Mouse (Mus musculus) thymus, adult 2 months (tissue): Measurements from ENCODE around the gene Pate2. TPM values are rescaled to one million over a fixed set of nuclear protein-coding genes. Genes with fewer than 3 reads are reported as not detected.
A peak's percentile ranks its signal among the peaks of the same experiment; 100 is the strongest.

Experiments used
- DNase-seq: peaks from one replicate; pipeline ENCODE4 v3.0.0; 2021
- H3K27ac ChIP-seq: fragments of 200-500 bp; 2 replicates; pipeline ENCODE4 v1.5.1; 2012; ENCODE audit warnings: low read length, control low read depth; ENCODE audit not compliant: control insufficient read depth, insufficient read depth
- H3K27me3 ChIP-seq: fragments of 200-500 bp; 2 replicates; pipeline ENCODE4 v1.6.1; 2012; ENCODE audit warnings: mild to moderate bottlenecking, low read length, moderate library complexity, mixed read lengths; ENCODE audit not compliant: control insufficient read depth, insufficient read depth
- H3K36me3 ChIP-seq: fragments of 200-500 bp; 2 replicates; pipeline ENCODE4 v1.6.1; 2012; ENCODE audit warnings: mild to moderate bottlenecking, low read length, moderate library complexity; ENCODE audit not compliant: control insufficient read depth, insufficient read depth
- H3K4me1 ChIP-seq: fragments of 200-500 bp; replicated peaks from 2 replicates; pipeline ENCODE4 v1.6.1; 2012; ENCODE audit warnings: low read length; ENCODE audit not compliant: control insufficient read depth, insufficient read depth
- H3K4me3 ChIP-seq: fragments of 200-500 bp; 2 replicates; pipeline ENCODE4 v1.5.1; 2012; ENCODE audit warnings: mild to moderate bottlenecking, low read length, control low read depth, moderate library complexity; ENCODE audit not compliant: control insufficient read depth, insufficient read depth
- CTCF ChIP-seq: fragments of 200-500 bp; IDR thresholded peaks from 2 replicates; pipeline ENCODE4 v1.5.1; 2012; ENCODE audit warnings: mild to moderate bottlenecking, control low read depth, low read length, moderate library complexity, borderline replicate concordance; ENCODE audit not compliant: control insufficient read depth, poor library complexity, insufficient read depth; ENCODE audit errors: extremely low read depth
- POLR2A ChIP-seq: fragments of 200-500 bp; IDR thresholded peaks from 2 replicates; pipeline ENCODE4 v1.6.1; 2012; ENCODE audit warnings: mild to moderate bottlenecking, low read length, control low read depth, moderate library complexity; ENCODE audit not compliant: control insufficient read depth, poor library complexity, insufficient read depth; ENCODE audit errors: extremely low read depth
- WGBS: fragments of 180-500 bp; shearing (Covaris S2); methylation state at CpG from one replicate; pipeline ENCODE4 v1.1.7; 2018; 5-methylcytosine and 5-hydroxymethylcytosine counted together
- polyA plus RNA-seq: library from polyadenylated mRNA; depleted of rRNA; stranded (reverse); fragments of >200 nt; gene quantifications from 2 replicates; pipeline ENCODE4 v1.2.3, GENCODE M21; 2012

Pate2 gene
- polyA plus RNA-seq, 1 experiment, result 0.49 TPM

- no peak for DNase-seq
- WGBS, result 95% methylated on average over 13 of the region's 13 CpGs
- Histone ChIP-seq H3K4me1 (no peaks in the 10 kb centered on the region), H3K4me3 (no peak overlapping the region), H3K36me3 (no peaks in the 10 kb centered on the region), H3K27ac (no peak overlapping the region), H3K27me3 (no peaks in the 10 kb centered on the region)
- TF ChIP-seq CTCF (no peak), POLR2A (no peak)
These were observed 30.9 kb upstream of the Pate2 start for GRCm38 (mm10) chr9:35539001-35539750.

GRCm38 (mm10) chr9:35541024-35541423 is 29.1 kb upstream of the Pate2 start:
- no peak for TF ChIP-seq POLR2A
- H3K4me1 ChIP-seq, result no peaks in the 10 kb centered on the region

GRCm38 (mm10) chr9:35541488-35541887 is 28.6 kb upstream of the Pate2 start:
- no peak overlapping the region for H3K4me3 ChIP-seq
- no peak overlapping the region for H3K27ac ChIP-seq
- TF ChIP-seq CTCF, result no peak
- no peaks in the 10 kb centered on the region for H3K36me3 ChIP-seq
- peak; percentile 75 for DNase-seq
- H3K4me1 ChIP-seq, result no peaks in the 10 kb centered on the region
- 15% methylated on average over 6 of the region's 6 CpGs for WGBS
- no peaks in the 10 kb centered on the region for H3K27me3 ChIP-seq

More at GRCm38 (mm10) chr9:35541024-35541423, 29.1 kb upstream of the Pate2 start:
- Histone ChIP-seq H3K27me3 (no peaks in the 10 kb centered on the region), H3K36me3 (no peaks in the 10 kb centered on the region), H3K4me3 (no peak overlapping the region), H3K27ac (no peak overlapping the region)
- 91% methylated on average over 5 of the region's 5 CpGs for WGBS
- no peak for DNase-seq

GRCm38 (mm10) chr9:35541941-35542340 is 28.1 kb upstream of the Pate2 start:
- DNase-seq, result no peak
- H3K36me3 ChIP-seq, result no peaks in the 10 kb centered on the region
- no peak overlapping the region for H3K4me3 ChIP-seq
- 83% methylated on average over 6 of the region's 6 CpGs for WGBS
- no peaks in the 10 kb centered on the region for H3K27me3 ChIP-seq
- H3K4me1 ChIP-seq, result 0 out of 2 replicates have a peak, but pooled peaks cover 2% of the 10 kb centered on the region
- TF ChIP-seq POLR2A, result no peak
- TF ChIP-seq CTCF, result no peak
- no peak overlapping the region for H3K27ac ChIP-seq

- 77% methylated on average over 14 of the region's 14 CpGs for WGBS
- Histone ChIP-seq H3K27ac (no peak overlapping the region), H3K36me3 (no peaks in the 10 kb centered on the region), H3K4me1 (0 out of 2 replicates have a peak, but pooled peaks cover 3% of the 10 kb centered on the region), H3K27me3 (no peaks in the 10 kb centered on the region), H3K4me3 (no peak overlapping the region)
- TF ChIP-seq POLR2A (no peak), CTCF (no peak)
- no peak for DNase-seq
These were observed 26.8 kb upstream of the Pate2 start for GRCm38 (mm10) chr9:35543099-35543860.

GRCm38 (mm10) chr9:35544666-35545065 is 25.4 kb upstream of the Pate2 start:
- Histone ChIP-seq H3K27ac (no peak overlapping the region), H3K4me3 (no peak overlapping the region), H3K36me3 (no peaks in the 10 kb centered on the region), H3K27me3 (no peaks in the 10 kb centered on the region), H3K4me1 (0 out of 2 replicates have a peak, but pooled peaks cover 3% of the 10 kb centered on the region)
- TF ChIP-seq POLR2A (no peak), CTCF (no peak)
- 94% methylated on average over 2 of the region's 2 CpGs for WGBS
- DNase-seq, result no peak
